ENCODE assay signal across 17 mouse cellular contexts in genomic region chr10:56963215-56963614, GRCm38 (mm10).
DNase-seq lines count a peak whose midpoint lies in the region; ATAC-seq and TF ChIP-seq lines count a peak whose summit lies in the region.
"Had no signal": no experiment of that assay in that cellular context is flagged by ENCODE, and none has a peak within 500 bp of the region (broad histone marks: within the 10 kb centered on the region; RNA-seq: fewer than 3 reads in every experiment).

No protein-coding gene starts in this region.

- no peak overlapping the region for H3K9ac ChIP-seq in heart, embryonic 12.5 days
- no peak overlapping the region for H3K9ac ChIP-seq in limb, embryonic 14.5 days (ENCODE audit: low read depth, low read length, severe bottlenecking)
- H3K9ac ChIP-seq in midbrain, embryonic 15.5 days = no peak overlapping the region
- H3K9ac ChIP-seq: embryonic facial prominence, embryonic 13.5 days; forebrain, embryonic 15.5 days; heart, embryonic 13.5 days; liver, embryonic 15.5 days had no signal

- no peaks in the 10 kb centered on the region for H3K27me3 ChIP-seq in heart, embryonic 12.5 days (replicated peaks)
- no peaks in the 10 kb centered on the region for H3K27me3 ChIP-seq in limb, embryonic 14.5 days (ENCODE audit: control insufficient read depth, insufficient read depth, low read length)
- no peaks in the 10 kb centered on the region for H3K27me3 ChIP-seq in limb, embryonic 10.5 days (ENCODE audit: low read depth, poor library complexity, severe bottlenecking)
- H3K27me3 ChIP-seq in midbrain, embryonic 15.5 days (replicated peaks) = no peaks in the 10 kb centered on the region
- H3K27me3 ChIP-seq: embryonic facial prominence, embryonic 13.5 days; forebrain, embryonic 15.5 days; heart, embryonic 13.5 days; liver, embryonic 15.5 days; Patski had no signal

- DNase-seq in heart, adult 18-20 months = peak; percentile 26 to 37
- peak; percentile 17 for DNase-seq in limb, embryonic 14.5 days (ENCODE audit: low spot score)
- DNase-seq in limb, embryonic 10.5 days (ENCODE audit: low spot score) = no peak
- DNase-seq in kidney, postnatal 25 days = peak; percentile 44 to 49
- peak; percentile 57 to 68 for DNase-seq in lung, postnatal 4 days
- DNase-seq in frontal cortex, postnatal 10 days (ENCODE audit: low spot score in 2 of 2) = no peak
- DNase-seq: cerebellum, adult 8-10 months; thymus, postnatal 25 days had no signal

- H3K9me3 ChIP-seq in heart, embryonic 12.5 days (replicated peaks) = no peaks in the 10 kb centered on the region
- H3K9me3 ChIP-seq in limb, embryonic 14.5 days (ENCODE audit: control insufficient read depth, low read length) = no peaks in the 10 kb centered on the region
- no peaks in the 10 kb centered on the region for H3K9me3 ChIP-seq in limb, embryonic 10.5 days (replicated peaks)
- no peaks in the 10 kb centered on the region for H3K9me3 ChIP-seq in midbrain, embryonic 15.5 days
- H3K9me3 ChIP-seq: embryonic facial prominence, embryonic 13.5 days; forebrain, embryonic 15.5 days; heart, embryonic 13.5 days; liver, embryonic 15.5 days had no signal

- no peak overlapping the region for H3K4me3 ChIP-seq in heart, embryonic 12.5 days
- H3K4me3 ChIP-seq in limb, embryonic 14.5 days (replicated peaks; ENCODE audit: low read length) = no peak overlapping the region
- no peak overlapping the region for H3K4me3 ChIP-seq in limb, embryonic 10.5 days
- H3K4me3 ChIP-seq in midbrain, embryonic 15.5 days = no peak overlapping the region
- H3K4me3 ChIP-seq: embryonic facial prominence, embryonic 13.5 days; forebrain, embryonic 15.5 days; heart, embryonic 13.5 days; liver, embryonic 15.5 days had no signal

- H3K27ac ChIP-seq in heart, embryonic 12.5 days (ENCODE audit: poor library complexity, severe bottlenecking) = no peak overlapping the region
- no peak overlapping the region for H3K27ac ChIP-seq in limb, embryonic 14.5 days (replicated peaks; ENCODE audit: low read depth, low read length)
- no peak overlapping the region for H3K27ac ChIP-seq in limb, embryonic 10.5 days
- no peak overlapping the region for H3K27ac ChIP-seq in midbrain, embryonic 15.5 days
- H3K27ac ChIP-seq: embryonic facial prominence, embryonic 13.5 days; forebrain, embryonic 15.5 days; heart, embryonic 13.5 days; liver, embryonic 15.5 days had no signal

- TF ChIP-seq POLR2A in limb, embryonic 14.5 days (IDR thresholded peaks at IDR 0.05; ENCODE audit: borderline replicate concordance, extremely low read depth, insufficient read depth, insufficient read length) = no peak

- H3K4me1 ChIP-seq in heart, embryonic 12.5 days (replicated peaks) = 0 out of 2 replicates have a peak, but pooled peaks cover 3% of the 10 kb centered on the region
- no peaks in the 10 kb centered on the region for H3K4me1 ChIP-seq in limb, embryonic 14.5 days (ENCODE audit: control insufficient read depth, insufficient read depth, low read length)
- peaks cover 13% of the 10 kb centered on the region for H3K4me1 ChIP-seq in limb, embryonic 10.5 days
- H3K4me1 ChIP-seq in midbrain, embryonic 15.5 days = no peaks in the 10 kb centered on the region
- H3K4me1 ChIP-seq: embryonic facial prominence, embryonic 13.5 days; forebrain, embryonic 15.5 days; liver, embryonic 15.5 days had no signal

- H3K4me2 ChIP-seq in heart, embryonic 12.5 days = no peak overlapping the region
- H3K4me2 ChIP-seq in limb, embryonic 14.5 days (replicated peaks; ENCODE audit: low read depth, low read length, severe bottlenecking) = no peak overlapping the region
- H3K4me2 ChIP-seq in midbrain, embryonic 15.5 days = no peak overlapping the region
- H3K4me2 ChIP-seq: embryonic facial prominence, embryonic 13.5 days; forebrain, embryonic 15.5 days; heart, embryonic 13.5 days; liver, embryonic 15.5 days had no signal

- 66% methylated on average over 3 of the region's 3 CpGs for WGBS in heart, embryonic 12.5 days
- WGBS in limb, embryonic 14.5 days = 56% methylated on average over 3 of the region's 3 CpGs
- WGBS in limb, embryonic 10.5 days = 82% methylated on average over 3 of the region's 3 CpGs
- WGBS in midbrain, embryonic 15.5 days = 74% methylated on average over 3 of the region's 3 CpGs

- H3K36me3 ChIP-seq in heart, embryonic 12.5 days = no peaks in the 10 kb centered on the region
- H3K36me3 ChIP-seq in limb, embryonic 14.5 days (ENCODE audit: control insufficient read depth, insufficient read depth, low read length) = no peaks in the 10 kb centered on the region
- no peaks in the 10 kb centered on the region for H3K36me3 ChIP-seq in limb, embryonic 10.5 days
- H3K36me3 ChIP-seq in midbrain, embryonic 15.5 days (replicated peaks) = no peaks in the 10 kb centered on the region
- H3K36me3 ChIP-seq: embryonic facial prominence, embryonic 13.5 days; forebrain, embryonic 15.5 days; heart, embryonic 13.5 days; liver, embryonic 15.5 days had no signal

- ATAC-seq in heart, embryonic 12.5 days (ENCODE audit: insufficient number of reproducible peaks, low FRiP score) = no peak
- ATAC-seq in limb, embryonic 14.5 days (ENCODE audit: low FRiP score, low read depth) = no peak
- no peak for ATAC-seq in midbrain, embryonic 15.5 days (replicated peaks)
- ATAC-seq: CD4-positive, CD25-positive, alpha-beta regulatory T cell, adult 4 months; inflammation-experienced regulatory T-cells, adult 6 months; Patski had no signal

Comparison
In these comparisons a context has a peak if more than half of its experiments do, and no peak if none do; other contexts are left out.
1. DNase-seq: peak in heart, adult 18-20 months (2 of 2), limb, embryonic 14.5 days (single experiment), kidney, postnatal 25 days (2 of 2) and lung, postnatal 4 days (2 of 2); none in limb, embryonic 10.5 days (single experiment) and frontal cortex, postnatal 10 days (0 of 2).